Mouse (Mus musculus): ENCODE data around the gene Pdxdc1. TPM values are rescaled to one million over a fixed set of nuclear protein-coding genes. Genes with fewer than 3 reads are reported as not detected.
A peak's percentile ranks its signal among the peaks of the same experiment; 100 is the strongest.

Pdxdc1 gene
- polyA plus RNA-seq, 1 experiment from 2014 or later = 74.0 TPM

GRCm38 (mm10) chr16:13898981-13899380, 4.0 kb downstream of the Pdxdc1 start:
- Histone ChIP-seq H3K4me2 (replicated peaks; ENCODE audit: low read depth, low read length) (no peak overlapping the region), H3K36me3 (ENCODE audit: control insufficient read depth, insufficient read depth, low read length) (no peaks in the 10 kb centered on the region), H3K27ac (ENCODE audit: low read depth, low read length) (no peak overlapping the region), H3K27me3 (ENCODE audit: control insufficient read depth, insufficient read depth, low read length) (no peaks in the 10 kb centered on the region), H3K4me3 (ENCODE audit: low read depth, low read length) (no peak overlapping the region), H3K4me1 (replicated peaks; ENCODE audit: control insufficient read depth, insufficient read depth, low read length) (no peaks in the 10 kb centered on the region), H3K9me3 (ENCODE audit: control insufficient read depth, low read length) (no peaks in the 10 kb centered on the region), H3K9ac (ENCODE audit: low read depth, low read length) (no peak overlapping the region)
- ATAC-seq (ENCODE audit: low FRiP score) (no peak), DNase-seq (ENCODE audit: low spot score) (no peak)
- 71% methylated on average over 2 of the region's 2 CpGs for WGBS

- WGBS = 92% methylated on average over 3 of the region's 3 CpGs
- Histone ChIP-seq H3K36me3 (ENCODE audit: control insufficient read depth, insufficient read depth, low read length) (no peaks in the 10 kb centered on the region), H3K4me3 (ENCODE audit: low read depth, low read length) (no peak overlapping the region), H3K4me2 (replicated peaks; ENCODE audit: low read depth, low read length) (no peak overlapping the region), H3K9me3 (ENCODE audit: control insufficient read depth, low read length) (no peaks in the 10 kb centered on the region), H3K27me3 (ENCODE audit: control insufficient read depth, insufficient read depth, low read length) (no peaks in the 10 kb centered on the region), H3K27ac (ENCODE audit: low read depth, low read length) (no peak overlapping the region), H3K4me1 (replicated peaks; ENCODE audit: control insufficient read depth, insufficient read depth, low read length) (no peaks in the 10 kb centered on the region), H3K9ac (ENCODE audit: low read depth, low read length) (no peak overlapping the region)
- DNase-seq (ENCODE audit: low spot score) (no peak), ATAC-seq (ENCODE audit: low FRiP score) (no peak)
These were observed 6.6 kb downstream of the Pdxdc1 start for GRCm38 (mm10) chr16:13896357-13896756.

DNA sequence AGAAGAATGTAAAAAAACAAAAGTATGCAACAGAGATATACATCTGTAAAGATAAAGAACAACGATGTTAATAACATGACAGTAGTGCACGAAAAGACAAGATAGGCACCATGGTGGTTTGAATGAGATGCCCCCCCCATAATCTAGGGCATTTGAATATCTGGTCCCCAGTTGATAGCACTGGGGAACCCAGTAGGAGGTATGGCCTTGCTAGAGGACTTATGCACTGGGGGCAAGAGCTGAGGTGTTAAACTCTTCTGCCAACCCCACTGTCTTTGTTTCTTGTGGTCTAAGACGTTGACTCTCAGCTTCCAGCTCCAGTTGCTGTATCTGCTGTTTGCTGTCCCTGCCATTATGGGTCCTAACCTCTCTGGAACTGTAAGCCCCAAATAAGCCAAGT, 7.2 kb downstream of the Pdxdc1 start:
- H3K9ac ChIP-seq (ENCODE audit: low read depth, low read length) = no peak overlapping the region
- no peak overlapping the region for H3K4me2 ChIP-seq (replicated peaks; ENCODE audit: low read depth, low read length)
- WGBS = 93% methylated on average over 3 of the region's 3 CpGs
- ATAC-seq (ENCODE audit: low FRiP score) = no peak
- no peak overlapping the region for H3K27ac ChIP-seq (ENCODE audit: low read depth, low read length)
- no peaks in the 10 kb centered on the region for H3K27me3 ChIP-seq (ENCODE audit: control insufficient read depth, insufficient read depth, low read length)
- no peaks in the 10 kb centered on the region for H3K4me1 ChIP-seq (replicated peaks; ENCODE audit: control insufficient read depth, insufficient read depth, low read length)
- no peaks in the 10 kb centered on the region for H3K9me3 ChIP-seq (ENCODE audit: control insufficient read depth, low read length)
- no peak for DNase-seq (ENCODE audit: low spot score)
- H3K36me3 ChIP-seq (ENCODE audit: control insufficient read depth, insufficient read depth, low read length) = no peaks in the 10 kb centered on the region
- no peak overlapping the region for H3K4me3 ChIP-seq (ENCODE audit: low read depth, low read length)

- 84% methylated on average over 2 of the region's 2 CpGs for WGBS
- Histone ChIP-seq H3K4me3 (ENCODE audit: low read depth, low read length) (no peak overlapping the region), H3K9me3 (ENCODE audit: control insufficient read depth, low read length) (no peaks in the 10 kb centered on the region), H3K9ac (ENCODE audit: low read depth, low read length) (no peak overlapping the region), H3K4me2 (replicated peaks; ENCODE audit: low read depth, low read length) (no peak overlapping the region), H3K27me3 (ENCODE audit: control insufficient read depth, insufficient read depth, low read length) (no peaks in the 10 kb centered on the region), H3K36me3 (ENCODE audit: control insufficient read depth, insufficient read depth, low read length) (no peaks in the 10 kb centered on the region), H3K27ac (ENCODE audit: low read depth, low read length) (no peak overlapping the region), H3K4me1 (replicated peaks; ENCODE audit: control insufficient read depth, insufficient read depth, low read length) (no peaks in the 10 kb centered on the region)
- DNase-seq (ENCODE audit: low spot score) (no peak), ATAC-seq (ENCODE audit: low FRiP score) (no peak)
These were observed 8.8 kb downstream of the Pdxdc1 start for GRCm38 (mm10) chr16:13894097-13894496.

DNA sequence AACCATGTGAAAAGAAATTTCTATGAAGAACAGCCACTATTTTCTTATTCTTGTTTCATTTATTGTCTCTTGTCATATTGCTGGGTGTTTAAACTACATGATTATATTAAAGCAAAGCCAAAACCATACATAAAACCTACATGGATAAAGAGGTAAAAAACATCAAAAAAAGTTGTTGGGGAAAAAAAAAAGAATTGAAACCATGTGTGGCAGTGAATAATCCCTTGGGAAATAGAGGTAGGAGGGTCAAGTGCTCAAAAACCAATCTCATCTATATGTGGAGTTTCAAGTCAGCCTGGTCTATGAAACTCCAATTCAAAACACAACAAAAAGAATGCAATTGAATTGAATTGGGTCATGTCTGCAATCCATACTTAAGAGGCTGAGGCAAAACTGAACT, 10.1 kb downstream of the Pdxdc1 start:
- no peak overlapping the region for H3K9ac ChIP-seq (ENCODE audit: low read depth, low read length)

DNA sequence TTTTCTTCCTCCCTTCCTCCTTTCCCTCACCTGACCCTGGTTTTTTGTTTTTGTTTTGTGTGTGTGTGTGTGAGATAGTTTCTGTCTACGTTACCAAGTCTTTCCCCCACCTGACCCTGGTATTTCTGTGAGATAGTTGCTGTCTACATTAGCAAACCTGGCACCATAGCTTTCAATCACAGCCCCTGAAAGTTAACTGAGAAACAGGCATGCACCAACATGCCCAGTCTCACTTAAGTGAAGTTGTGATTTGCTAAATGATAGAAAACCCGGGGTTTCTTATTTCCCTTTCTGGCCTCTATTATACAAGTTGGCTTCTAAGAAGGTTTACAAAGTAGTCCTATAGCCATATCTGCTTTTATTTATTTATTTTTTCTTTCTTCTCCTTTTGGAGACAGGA, 12.5 kb downstream of the Pdxdc1 start:
- H3K4me1 ChIP-seq (replicated peaks; ENCODE audit: control insufficient read depth, insufficient read depth, low read length) = no peaks in the 10 kb centered on the region
- no peak for ATAC-seq (ENCODE audit: low FRiP score)
- H3K4me3 ChIP-seq (ENCODE audit: low read depth, low read length) = no peak overlapping the region
- no peak for DNase-seq (ENCODE audit: low spot score)
- H3K36me3 ChIP-seq (ENCODE audit: control insufficient read depth, insufficient read depth, low read length) = no peaks in the 10 kb centered on the region
- no peaks in the 10 kb centered on the region for H3K9me3 ChIP-seq (ENCODE audit: control insufficient read depth, low read length)
- H3K27me3 ChIP-seq (ENCODE audit: control insufficient read depth, insufficient read depth, low read length) = no peaks in the 10 kb centered on the region
- no peak overlapping the region for H3K4me2 ChIP-seq (replicated peaks; ENCODE audit: low read depth, low read length)
- H3K27ac ChIP-seq (ENCODE audit: low read depth, low read length) = no peak overlapping the region
- 81% methylated on average over 2 of the region's 2 CpGs for WGBS
- no peak overlapping the region for H3K9ac ChIP-seq (ENCODE audit: low read depth, low read length)

More for the DNA sequence above, 10.1 kb downstream of the Pdxdc1 start:
- Histone ChIP-seq H3K4me2 (replicated peaks; ENCODE audit: low read depth, low read length) (no peak overlapping the region), H3K9me3 (ENCODE audit: control insufficient read depth, low read length) (no peaks in the 10 kb centered on the region), H3K27me3 (ENCODE audit: control insufficient read depth, insufficient read depth, low read length) (no peaks in the 10 kb centered on the region), H3K4me1 (replicated peaks; ENCODE audit: control insufficient read depth, insufficient read depth, low read length) (no peaks in the 10 kb centered on the region), H3K27ac (ENCODE audit: low read depth, low read length) (no peak overlapping the region), H3K36me3 (ENCODE audit: control insufficient read depth, insufficient read depth, low read length) (no peaks in the 10 kb centered on the region), H3K4me3 (ENCODE audit: low read depth, low read length) (no peak overlapping the region)
- ATAC-seq (ENCODE audit: low FRiP score) (no peak), DNase-seq (ENCODE audit: low spot score) (no peak)

GRCm38 (mm10) chr16:13883094-13883774, 19.7 kb downstream of the Pdxdc1 start:
- Histone ChIP-seq H3K4me2 (replicated peaks; ENCODE audit: low read depth, low read length) (no peak overlapping the region), H3K4me1 (replicated peaks; ENCODE audit: control insufficient read depth, insufficient read depth, low read length) (no peaks in the 10 kb centered on the region), H3K36me3 (ENCODE audit: control insufficient read depth, insufficient read depth, low read length) (no peaks in the 10 kb centered on the region), H3K4me3 (ENCODE audit: low read depth, low read length) (no peak overlapping the region), H3K27me3 (ENCODE audit: control insufficient read depth, insufficient read depth, low read length) (no peaks in the 10 kb centered on the region), H3K27ac (ENCODE audit: low read depth, low read length) (no peak overlapping the region), H3K9ac (ENCODE audit: low read depth, low read length) (no peak overlapping the region), H3K9me3 (ENCODE audit: control insufficient read depth, low read length) (no peaks in the 10 kb centered on the region)
- 77% methylated on average over 3 of the region's 3 CpGs for WGBS
- DNase-seq (ENCODE audit: low spot score) = no peak
- ATAC-seq (ENCODE audit: low FRiP score) = no peak

DNA sequence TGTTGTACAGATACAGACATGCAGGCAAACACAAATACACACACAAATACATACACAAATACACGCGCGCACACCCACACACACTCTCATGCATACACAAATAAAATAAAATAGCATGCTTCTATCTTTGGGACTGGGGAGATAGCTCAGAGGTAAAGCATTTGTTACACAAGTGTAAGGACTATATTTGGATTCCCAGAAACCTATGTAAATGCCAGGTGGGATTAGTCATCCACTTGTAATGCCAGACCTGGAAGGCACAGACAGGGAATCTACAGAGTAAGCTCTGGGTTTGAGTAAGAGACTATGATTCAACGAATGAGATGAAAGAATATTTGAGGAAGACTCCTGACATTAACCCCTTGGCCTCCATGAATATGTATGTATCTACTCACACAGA, 27.4 kb downstream of the Pdxdc1 start:
- Histone ChIP-seq H3K4me3 (ENCODE audit: low read depth, low read length) (no peak overlapping the region), H3K4me2 (replicated peaks; ENCODE audit: low read depth, low read length) (no peak overlapping the region), H3K36me3 (ENCODE audit: control insufficient read depth, insufficient read depth, low read length) (no peaks in the 10 kb centered on the region), H3K9ac (ENCODE audit: low read depth, low read length) (no peak overlapping the region), H3K27ac (ENCODE audit: low read depth, low read length) (no peak overlapping the region), H3K9me3 (ENCODE audit: control insufficient read depth, low read length) (no peaks in the 10 kb centered on the region), H3K4me1 (replicated peaks; ENCODE audit: control insufficient read depth, insufficient read depth, low read length) (no peaks in the 10 kb centered on the region), H3K27me3 (ENCODE audit: control insufficient read depth, insufficient read depth, low read length) (no peaks in the 10 kb centered on the region)
- no peak for ATAC-seq (ENCODE audit: low FRiP score)
- no peak for DNase-seq (ENCODE audit: low spot score)
- WGBS = 97% methylated on average over 4 of the region's 4 CpGs

DNA sequence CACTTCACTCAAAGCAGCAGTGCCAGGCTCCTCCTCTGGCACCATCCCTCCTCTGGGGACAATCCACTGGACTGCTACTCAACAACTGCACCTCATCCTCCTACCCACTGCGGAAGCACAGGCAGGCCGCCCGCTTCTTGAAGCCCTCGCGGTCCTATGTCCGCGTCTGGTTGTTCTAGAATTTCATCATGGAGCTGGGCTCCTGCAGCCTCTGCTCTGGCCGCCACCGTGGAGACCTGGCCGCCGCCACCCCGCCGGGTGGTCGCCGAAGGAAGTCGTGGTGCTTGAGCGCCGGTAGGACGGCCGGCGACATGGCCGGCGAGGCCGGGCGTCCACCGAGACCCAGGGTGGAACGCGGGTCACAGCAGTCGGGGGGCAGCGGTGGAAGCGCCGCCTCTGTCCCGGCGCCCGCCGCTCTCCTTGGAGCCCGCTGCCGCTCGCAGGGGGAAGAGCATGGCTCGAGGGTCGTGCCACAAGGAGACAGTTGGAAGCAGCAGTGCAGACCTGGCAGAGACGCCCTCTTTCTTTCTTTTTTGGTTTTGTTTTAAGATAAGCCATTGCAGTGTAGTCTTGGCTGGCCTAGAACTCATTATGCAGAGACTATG, 34.9 kb downstream of the Pdxdc1 start:
- peak overlapping the region; percentile 33; the same call in 1 of the 2 replicates for H3K27ac ChIP-seq (ENCODE audit: low read depth, low read length)
- DNase-seq (ENCODE audit: low spot score) = peak; percentile 58
- peak overlapping the region; percentile 52 for H3K9ac ChIP-seq (ENCODE audit: low read depth, low read length)
- peak overlapping the region; percentile 33 for H3K4me3 ChIP-seq (ENCODE audit: low read depth, low read length)
- H3K9me3 ChIP-seq (ENCODE audit: control insufficient read depth, low read length) = no peaks in the 10 kb centered on the region
- H3K4me2 ChIP-seq (replicated peaks; ENCODE audit: low read depth, low read length) = peak overlapping the region; percentile 58
- 0 out of 2 replicates have a peak, but pooled peaks cover 4% of the 10 kb centered on the region for H3K4me1 ChIP-seq (replicated peaks; ENCODE audit: control insufficient read depth, insufficient read depth, low read length)
- ATAC-seq (ENCODE audit: low FRiP score) = peak; percentile 88
- H3K36me3 ChIP-seq (ENCODE audit: control insufficient read depth, insufficient read depth, low read length) = no peaks in the 10 kb centered on the region
- no peaks in the 10 kb centered on the region for H3K27me3 ChIP-seq (ENCODE audit: control insufficient read depth, insufficient read depth, low read length)
- 2% methylated on average over 38 of the region's 42 CpGs for WGBS
